Mouse (Mus musculus) CH12.LX (cell line): ENCODE measurements around the gene Als2cl. TPM values are rescaled to one million over a fixed set of nuclear protein-coding genes. Genes with fewer than 3 reads are reported as not detected.

Experiments
- DNase-seq: peaks from one replicate; pipeline ENCODE4 v3.0.0-alpha.2; 2013; ENCODE audit errors: extremely low read depth
- H3K27ac ChIP-seq: 2 replicates; pipeline ENCODE4 v1.5.1; 2012; ENCODE audit warnings: low read depth, mild to moderate bottlenecking, control low read depth, moderate library complexity; ENCODE audit not compliant: insufficient read depth
- H3K27me3 ChIP-seq: replicated peaks from 2 replicates; pipeline ENCODE3; 2012; ENCODE audit warnings: inconsistent platforms
- H3K36me3 ChIP-seq, 2 experiments: replicated peaks in 1 of 2; 2 replicates each; pipeline versions ENCODE3 to v1.6.1; 2012; ENCODE audit warnings: inconsistent platforms in 1 of 2, low read length in 1 of 2, mild to moderate bottlenecking in 1 of 2, mixed read lengths in 1 of 2, moderate library complexity in 1 of 2; ENCODE audit not compliant: control insufficient read depth in 1 of 2, insufficient read depth in 1 of 2
- H3K4me1 ChIP-seq, 2 experiments: 2 replicates each; pipeline ENCODE4 v1.6.1; 2012; ENCODE audit warnings: inconsistent platforms in 1 of 2, moderate library complexity in 1 of 2; ENCODE audit not compliant: insufficient read depth in 2 of 2, control insufficient read depth in 1 of 2
- H3K4me2 ChIP-seq: 2 replicates; pipeline ENCODE4 v1.6.1; 2012; ENCODE audit warnings: low read depth, mild to moderate bottlenecking, control low read depth; ENCODE audit not compliant: poor library complexity, insufficient read depth, severe bottlenecking
- H3K4me3 ChIP-seq, 3 experiments: fragments of 150-350 bp in 1 of 3; sonication (generic) in 1 of 3; replicated peaks in 1 of 3; 2 replicates each; pipeline versions ENCODE3 to v1.5.1; 2011 to 2012; ENCODE audit warnings: low read depth in 2 of 3, low read length in 2 of 3, mild to moderate bottlenecking in 2 of 3, moderate library complexity in 2 of 3, control low read depth in 1 of 3, improper control_type of control experiment in 1 of 3, inconsistent platforms in 1 of 3, mixed read lengths in 1 of 3; ENCODE audit not compliant: poor library complexity in 1 of 3
- H3K79me2 ChIP-seq: replicated peaks from 2 replicates; pipeline ENCODE4 v1.6.1; 2012; ENCODE audit warnings: mild to moderate bottlenecking, moderate library complexity; ENCODE audit not compliant: control insufficient read depth, poor library complexity, insufficient read depth, severe bottlenecking; ENCODE audit errors: extremely low read depth
- H3K9ac ChIP-seq: 2 replicates; pipeline ENCODE4 v1.6.1; 2012; ENCODE audit warnings: low read depth, mild to moderate bottlenecking, control low read depth, moderate library complexity; ENCODE audit not compliant: insufficient read depth
- H3K9me3 ChIP-seq: replicated peaks from 2 replicates; pipeline ENCODE3; 2012; ENCODE audit warnings: low read length, inconsistent platforms, mixed read lengths
- BHLHE40 ChIP-seq: IDR thresholded peaks from 2 replicates; pipeline ENCODE4 v1.6.1; 2011; ENCODE audit warnings: mild to moderate bottlenecking, low read depth, low read length, improper control_type of control experiment
- CHD1 ChIP-seq: IDR thresholded peaks from 2 replicates; pipeline ENCODE4 v1.6.1; 2012; ENCODE audit warnings: low read depth, low read length, improper control_type of control experiment, inconsistent platforms
- CHD2 ChIP-seq: IDR thresholded peaks from 2 replicates; pipeline ENCODE4 v1.6.1; 2011; ENCODE audit warnings: low read length, improper control_type of control experiment
- GABPA ChIP-seq: IDR thresholded peaks from 2 replicates; pipeline ENCODE4 v1.6.1; 2012; ENCODE audit warnings: low read depth, low read length, improper control_type of control experiment, inconsistent platforms; ENCODE audit not compliant: insufficient replicate concordance
- HCFC1 ChIP-seq: IDR thresholded peaks from 2 replicates; pipeline ENCODE4 v1.6.1; 2012; ENCODE audit warnings: low read depth, mild to moderate bottlenecking, inconsistent platforms, low read length, improper control_type of control experiment
- IRF4 ChIP-seq: IDR thresholded peaks from 2 replicates; pipeline ENCODE4 v1.6.1; 2014; ENCODE audit warnings: low read depth, mild to moderate bottlenecking, inconsistent platforms, low read length, improper control_type of control experiment
- JUN ChIP-seq: IDR thresholded peaks from 2 replicates; pipeline ENCODE4 v1.6.1; 2011; ENCODE audit warnings: low read depth, mild to moderate bottlenecking, low read length, improper control_type of control experiment, moderate library complexity; ENCODE audit not compliant: insufficient read depth
- JUND ChIP-seq: conservative IDR thresholded peaks from 2 replicates; pipeline ENCODE4 v1.6.1; 2011; ENCODE audit warnings: low read depth, low read length, improper control_type of control experiment
- MAFK ChIP-seq: IDR thresholded peaks from 2 replicates; pipeline ENCODE4 v1.6.1; 2011; ENCODE audit warnings: low read length, improper control_type of control experiment; ENCODE audit not compliant: insufficient replicate concordance
- MAX ChIP-seq: IDR thresholded peaks from 2 replicates; pipeline ENCODE4 v1.6.1; 2011; ENCODE audit warnings: low read length, improper control_type of control experiment
- MAZ ChIP-seq: IDR thresholded peaks from 2 replicates; pipeline ENCODE4 v1.6.1; 2012; ENCODE audit warnings: low read depth, mild to moderate bottlenecking, inconsistent platforms, low read length, improper control_type of control experiment, moderate library complexity
- NRF1 ChIP-seq: IDR thresholded peaks from 2 replicates; pipeline ENCODE4 v1.6.1; 2014; ENCODE audit warnings: low read depth, mild to moderate bottlenecking, inconsistent platforms, low read length, improper control_type of control experiment, moderate library complexity
- POLR2A ChIP-seq: IDR thresholded peaks from 2 replicates; pipeline ENCODE4 v1.6.1; 2011; ENCODE audit warnings: low read depth, mild to moderate bottlenecking, improper control_type of control experiment, low read length
- RCOR1 ChIP-seq: conservative IDR thresholded peaks from 2 replicates; pipeline ENCODE4 v1.6.1; 2012; ENCODE audit warnings: low read depth, mild to moderate bottlenecking, inconsistent platforms, low read length, improper control_type of control experiment
- SIN3A ChIP-seq: IDR thresholded peaks from 2 replicates; pipeline ENCODE4 v1.6.1; 2012; ENCODE audit warnings: low read length, improper control_type of control experiment, inconsistent platforms
- TCF12 ChIP-seq: IDR thresholded peaks from 2 replicates; pipeline ENCODE4 v1.6.1; 2014; ENCODE audit warnings: low read depth, mild to moderate bottlenecking, inconsistent platforms, low read length, improper control_type of control experiment
- UBTF ChIP-seq: IDR thresholded peaks from 2 replicates; pipeline ENCODE4 v1.6.1; 2012; ENCODE audit warnings: low read depth, mild to moderate bottlenecking, inconsistent platforms, low read length, improper control_type of control experiment, moderate library complexity
- USF1 ChIP-seq: IDR thresholded peaks from 2 replicates; pipeline ENCODE4 v1.6.1; 2014; ENCODE audit warnings: low read depth, mild to moderate bottlenecking, inconsistent platforms, low read length, improper control_type of control experiment
- USF2 ChIP-seq: conservative IDR thresholded peaks from 2 replicates; pipeline ENCODE4 v1.6.1; 2011; ENCODE audit warnings: low read depth, low read length, improper control_type of control experiment
- ZMIZ1 ChIP-seq: IDR thresholded peaks from 2 replicates; pipeline ENCODE4 v1.6.1; 2012; ENCODE audit warnings: low read depth, mild to moderate bottlenecking, inconsistent platforms, low read length, improper control_type of control experiment
- dilution Hi-C: fragments of 300-500 bp; cut with MboI; formaldehyde crosslinking; loops from 2 replicates; pipeline ENCODE4 v1.14.3; 2020; ENCODE audit warnings: low sequenced_read_pairs; ENCODE audit not compliant: extremely low pct_unique_long_range_greater_than_20kb, extremely low pct_ligation_motif_present
- in situ Hi-C: fragments of 300-500 bp; cut with MboI; formaldehyde crosslinking; loops from 3 replicates; pipeline ENCODE4 v1.14.3; 2019; ENCODE audit warnings: low sequenced_read_pairs, low pct_ligation_motif_present, low pct_unique_long_range_greater_than_20kb, mixed read lengths
- polyA plus RNA-seq: library from polyadenylated mRNA; unstranded; fragments of >175 nt; gene quantifications from 2 replicates; pipeline ENCODE4 v1.2.1, GENCODE M21; 2012; ENCODE audit warnings: low read depth; ENCODE audit not compliant: insufficient read length
- total RNA-seq, 2 experiments: library from RNA; depleted of rRNA; stranded (reverse); fragments of 300-350 nt in 1 of 2; fragments of >200 nt in 1 of 2; gene quantifications; 2 replicates each; pipeline ENCODE4 v1.2.3; 2012 to 2014

The Als2cl gene
- total RNA-seq (2012; rRNA removed) (1.2 and 2.5 TPM in 2 replicates), total RNA-seq (2014; rRNA removed) (2.4 and 2.9 TPM in 2 replicates), polyA plus RNA-seq (3.4 and 3.5 TPM in 2 replicates)

GRCm38 (mm10) chr9:110879191-110879920 lies at the start of gene Als2cl:
Gene Als2cl (plus strand): TSS chr9:110879870.
- Histone ChIP-seq H3K9ac (no peak within 1 kb of the TSS), H3K4me3 (peak within 1 kb of the TSS in 1 of 3 experiments; percentile 29)

GRCm38 (mm10) chr9:110833021-110833420 lies 46.6 kb upstream of the Als2cl start:
- TF ChIP-seq SIN3A: no peak
- no peak for TF ChIP-seq HCFC1
- no peak for TF ChIP-seq USF2
- TF ChIP-seq, all 38 proteins: peak for 0
- peaks cover 0 to 3% of the 10 kb centered on the region in 2 experiments; a peak in 1 of 4 replicates for H3K4me1 ChIP-seq
- no peak overlapping the region for H3K9ac ChIP-seq
- H3K4me3 ChIP-seq: no peak overlapping the region
- dilution Hi-C loops: no loop called here
- DNase-seq: peak; percentile 52
- no peak overlapping the region for H3K27ac ChIP-seq
- in situ Hi-C loops: no loop called here
- no peak overlapping the region for H3K4me2 ChIP-seq
- peaks cover 4% of the 10 kb centered on the region for H3K27me3 ChIP-seq
- H3K9me3 ChIP-seq: no peaks in the 10 kb centered on the region
- H3K79me2 ChIP-seq: no peaks in the 10 kb centered on the region
- H3K36me3 ChIP-seq: no peaks in the 10 kb centered on the region

More at GRCm38 (mm10) chr9:110879191-110879920, at the start of gene Als2cl:
- Histone ChIP-seq H3K36me3 (no peaks in the 10 kb centered on the region), H3K4me1 (no peaks in the 10 kb centered on the region), H3K9me3 (no peaks in the 10 kb centered on the region), H3K27me3 (peaks cover 28% of the 10 kb centered on the region), H3K79me2 (no peaks in the 10 kb centered on the region), H3K27ac (no peak within 1 kb of the TSS), H3K4me2 (peak within 1 kb of the TSS; percentile 38; the same call in 1 of the 2 replicates)
- dilution Hi-C loops (no loop called here), in situ Hi-C loops (loop anchor here (5.0 kb wide), 1 partner anchor 152 kb away; no protein-coding TSS in a partner anchor)
- TF ChIP-seq CHD1: no peak
- no peak for TF ChIP-seq CHD2
- no peak for TF ChIP-seq JUND
- no peak for TF ChIP-seq SIN3A
- no peak for TF ChIP-seq GABPA
- TF ChIP-seq MAX: no peak
- no peak for TF ChIP-seq TCF12
- TF ChIP-seq BHLHE40: no peak
- no peak for DNase-seq

- H3K9me3 ChIP-seq: no peaks in the 10 kb centered on the region
- H3K79me2 ChIP-seq: no peaks in the 10 kb centered on the region
- no peak for DNase-seq
- TF ChIP-seq UBTF (no peak), NRF1 (no peak), MAX (no peak), IRF4 (no peak), ZMIZ1 (no peak), CHD2 (no peak), POLR2A (no peak), RCOR1 (no peak), USF1 (no peak), MAZ (no peak), MAFK (no peak), JUN (no peak)
- dilution Hi-C loops: no loop called here
- H3K4me2 ChIP-seq: no peak within 1 kb of the TSS
- peaks cover 0 to 3% of the 10 kb centered on the region in 2 experiments; a peak in 1 of 4 replicates for H3K4me1 ChIP-seq
- no peak within 1 kb of the TSS for H3K4me3 ChIP-seq
- in situ Hi-C loops: no loop called here
- peaks cover 1% of the 10 kb centered on the region for H3K27me3 ChIP-seq
- H3K27ac ChIP-seq: no peak within 1 kb of the TSS
- H3K36me3 ChIP-seq: no peaks in the 10 kb centered on the region
- H3K9ac ChIP-seq: no peak within 1 kb of the TSS
Measured at GRCm38 (mm10) chr9:110834411-110834810, 45.3 kb upstream of the Als2cl start, which contains the start of gene Prss45. Gene Prss45 (plus strand): TSS chr9:110834588.
